Mouse (Mus musculus) right cerebral cortex, postnatal 10 days (tissue): ENCODE data around the gene Gpx2.
A peak's percentile ranks its signal among the peaks of the same experiment; 100 is the strongest.

Source experiments
- DNase-seq, 2 experiments: peaks; one replicate each; pipeline ENCODE4 v3.0.0; 2021; ENCODE audit warnings: low spot score in 2 of 2

The Gpx2 gene

DNA sequence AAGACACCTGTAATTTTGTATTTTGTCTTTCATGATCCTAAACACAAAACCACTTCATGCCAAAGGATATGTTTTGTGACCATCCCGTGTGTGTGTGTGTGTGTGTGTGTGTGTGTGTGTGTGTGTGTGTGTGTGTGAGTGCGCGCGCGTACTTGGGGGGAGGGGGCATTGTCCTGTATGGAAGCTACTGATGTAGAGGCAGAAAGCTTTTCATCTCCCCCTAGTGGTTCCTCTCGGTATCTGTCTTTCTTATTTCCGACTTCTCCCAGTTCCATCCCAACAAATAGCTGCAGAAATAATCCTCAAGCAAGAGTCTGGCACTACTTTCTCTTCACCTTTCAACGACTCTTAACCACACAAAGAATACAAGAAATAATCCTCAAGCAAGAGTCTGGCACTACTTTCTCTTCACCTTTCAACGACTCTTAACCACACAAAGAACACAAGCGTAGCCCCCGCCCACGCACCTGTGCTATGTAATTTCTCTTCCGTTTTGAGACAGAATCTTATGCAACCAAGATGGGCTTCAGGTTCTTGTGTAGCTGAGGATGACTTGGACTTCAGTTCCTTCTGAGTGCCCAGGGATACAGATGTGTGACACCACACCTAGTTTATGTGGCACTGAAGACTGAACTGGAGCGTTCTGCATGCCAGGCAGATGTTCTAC is 42.6 kb downstream of the Gpx2 start:
- DNase-seq, result peak; percentile 54 to 59

DNA sequence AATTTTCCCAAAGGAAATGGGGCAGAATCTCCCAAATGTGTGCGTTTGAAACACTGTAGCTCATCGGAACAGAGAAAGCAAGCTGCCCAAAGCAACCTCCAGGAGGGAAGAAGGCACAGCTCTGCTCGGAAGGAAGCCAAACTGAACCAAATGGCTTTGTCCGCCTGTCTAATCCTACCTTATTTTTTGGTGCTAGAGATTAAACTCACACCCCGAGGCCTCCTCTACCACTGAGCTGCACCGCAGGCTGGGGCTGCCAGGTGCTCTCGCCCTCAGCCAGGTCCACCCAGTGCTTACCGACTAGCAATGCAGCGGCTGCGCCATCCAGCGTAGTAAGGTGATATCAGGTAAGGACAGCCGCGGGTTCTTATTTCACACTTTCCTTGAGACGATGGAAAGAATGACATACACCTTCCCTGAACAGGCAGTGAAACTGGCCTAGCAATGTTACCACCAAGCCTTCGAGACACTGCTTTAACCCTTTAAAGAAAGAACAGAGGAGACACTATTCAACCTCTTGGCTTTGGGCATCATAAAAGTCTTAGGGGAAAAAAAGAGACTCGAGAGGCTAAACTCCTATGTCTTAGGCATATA is 44.4 kb downstream of the Gpx2 start:
- DNase-seq, result no peak
